Mouse (Mus musculus) urinary bladder, postnatal 14 days (tissue): Measurements from ENCODE around the gene Rpl5.
"Not testable (repeated sequence)": the region's sequence is repeated elsewhere in the genome, so short reads cannot be mapped to it uniquely, and the experiment has no call there.

ENCODE experiments used
- DNase-seq: peaks from one replicate; pipeline ENCODE4 v3.0.0; 2021; ENCODE audit warnings: low spot score

Gene Rpl5

DNA sequence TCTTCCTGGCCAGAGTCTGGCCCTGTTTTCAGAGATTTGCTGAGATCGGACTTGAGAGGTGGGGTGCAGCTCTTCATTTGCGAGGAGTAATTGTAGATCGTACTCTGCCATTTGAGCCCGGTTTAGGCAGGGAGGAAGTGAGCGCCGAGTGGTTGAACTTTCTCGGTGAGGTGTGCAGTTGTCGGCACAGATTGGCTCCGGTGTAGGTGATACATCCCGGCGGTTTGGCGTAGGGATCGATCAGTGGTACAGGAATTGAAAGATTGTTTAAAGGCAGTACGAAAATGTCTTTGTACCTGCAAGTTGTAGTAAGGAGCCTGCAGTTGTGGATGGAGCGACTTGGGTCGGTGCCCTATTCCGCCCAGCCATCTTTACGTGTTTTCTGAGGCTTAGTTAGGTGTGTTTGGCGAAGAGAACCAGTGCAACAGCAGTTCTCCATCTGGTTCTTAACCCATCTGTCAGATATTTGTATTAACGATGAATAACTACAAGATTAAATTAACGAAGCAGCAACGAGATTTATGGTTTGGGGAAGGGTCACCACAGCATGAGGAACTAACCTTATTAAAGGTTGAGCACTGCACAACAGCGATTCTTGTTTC is 813 bp downstream of the Rpl5 start:
- no peak for DNase-seq

DNA sequence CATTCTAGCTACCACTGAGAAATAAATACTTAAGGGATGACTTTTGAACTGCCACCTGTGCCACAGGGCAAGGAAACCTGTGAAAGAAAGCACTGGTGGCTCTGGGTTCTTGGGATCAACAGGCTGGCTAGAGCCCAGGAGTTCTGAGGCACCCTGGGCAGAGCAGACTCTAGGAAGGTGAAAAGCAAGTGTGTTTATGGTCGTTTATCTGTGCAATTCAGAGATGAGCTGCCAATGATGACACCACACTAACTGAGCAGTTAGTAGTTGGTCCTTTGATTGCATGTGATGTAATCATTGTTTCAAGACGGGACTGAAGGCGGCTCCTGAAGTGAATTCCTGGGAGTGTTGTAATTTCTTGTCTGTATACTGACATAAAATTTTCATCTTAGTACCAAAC is 4.0 kb downstream of the Rpl5 start:
- no peak for DNase-seq

DNA sequence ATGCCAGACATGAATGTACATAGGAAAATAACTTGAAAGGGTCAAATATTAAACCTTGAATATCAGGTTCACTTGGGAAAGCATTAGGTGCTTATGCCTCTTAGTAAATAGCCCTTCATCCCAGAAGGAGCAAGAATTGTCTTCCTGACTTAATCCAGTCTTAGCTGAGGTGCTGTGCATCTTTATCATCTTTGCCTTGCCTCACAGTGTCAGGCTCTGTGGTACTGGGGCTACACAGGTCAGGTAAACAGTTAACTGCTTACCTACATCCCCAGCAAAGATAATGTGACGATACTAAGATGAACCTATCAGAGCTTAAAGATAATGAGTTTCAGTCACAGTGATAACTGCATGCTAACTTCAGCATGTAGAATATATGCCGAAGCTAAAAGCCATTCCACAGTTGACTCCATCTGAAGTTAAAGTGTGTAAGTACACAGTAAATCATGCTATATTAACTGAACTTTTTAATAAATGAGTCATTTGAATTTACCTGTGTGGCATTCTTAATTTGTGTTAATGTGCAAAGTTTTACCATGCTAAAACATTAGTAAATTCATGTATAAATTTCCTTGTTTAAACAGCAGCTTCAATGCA is 8.3 kb downstream of the Rpl5 start:
- DNase-seq: no peak

DNA sequence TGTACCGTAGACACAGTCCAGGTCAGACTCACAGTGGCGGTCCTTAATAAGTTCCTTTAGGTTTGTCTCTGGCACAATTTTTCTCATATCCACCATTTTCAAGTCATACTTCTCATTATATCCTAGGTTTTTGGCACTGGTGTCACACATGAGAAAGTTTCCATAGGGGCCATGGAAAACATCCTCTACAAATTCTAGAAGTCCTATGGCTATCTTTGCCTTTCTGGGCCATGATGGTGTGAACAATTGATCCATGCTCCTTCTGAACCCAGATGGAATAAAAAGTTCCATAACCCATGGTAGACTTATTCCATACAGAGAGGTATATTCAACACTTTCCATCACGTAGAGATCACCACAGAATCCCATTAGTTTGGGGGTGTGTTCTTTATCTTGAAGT is 9.4 kb downstream of the Rpl5 start:
- no peak for DNase-seq

DNA sequence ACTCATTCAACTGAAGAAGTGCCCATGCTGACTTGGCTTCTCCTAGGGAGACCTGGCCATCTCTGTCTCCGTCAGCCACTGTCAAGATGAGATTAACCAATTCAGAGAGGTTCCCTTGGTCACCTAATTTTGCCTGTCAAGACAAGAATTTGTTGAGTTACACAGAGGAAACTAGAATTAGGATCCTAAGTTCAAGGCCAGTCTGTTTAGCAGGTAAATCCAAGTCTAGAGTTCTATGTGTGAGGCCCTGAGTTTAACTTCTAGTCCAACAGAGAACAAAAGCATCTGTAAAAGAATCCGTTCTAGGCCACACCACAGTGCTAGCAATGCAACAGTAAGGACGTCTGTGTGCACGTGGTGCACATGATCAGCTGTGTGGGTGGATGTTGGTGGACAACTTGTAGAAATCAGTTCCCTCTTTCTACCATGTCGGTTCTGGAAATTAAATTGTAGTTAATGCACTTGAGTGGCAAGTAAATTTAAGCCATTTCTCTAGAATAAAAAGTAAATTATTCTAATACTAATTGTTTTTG is 9.8 kb downstream of the Rpl5 start:
- DNase-seq: no peak

DNA sequence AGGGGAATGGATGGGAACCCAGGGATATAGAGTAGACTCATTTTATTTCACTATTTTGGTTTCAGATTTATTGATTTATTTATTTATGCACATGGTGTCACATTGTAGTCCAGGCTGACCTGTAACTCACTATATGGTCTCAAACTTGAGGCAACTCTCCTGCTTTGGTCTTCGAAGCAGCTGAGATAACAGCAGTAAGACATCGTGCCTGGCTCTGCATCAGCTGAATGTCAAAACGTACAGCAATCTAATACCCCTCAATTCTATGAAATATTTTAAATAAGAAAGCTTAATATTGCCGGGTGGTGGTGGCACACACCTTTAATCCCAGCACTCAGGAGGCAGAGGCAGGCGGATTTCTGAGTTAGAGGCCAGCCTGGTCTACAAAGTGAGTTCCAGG is 10.7 kb downstream of the Rpl5 start:
- DNase-seq: no peak

DNA sequence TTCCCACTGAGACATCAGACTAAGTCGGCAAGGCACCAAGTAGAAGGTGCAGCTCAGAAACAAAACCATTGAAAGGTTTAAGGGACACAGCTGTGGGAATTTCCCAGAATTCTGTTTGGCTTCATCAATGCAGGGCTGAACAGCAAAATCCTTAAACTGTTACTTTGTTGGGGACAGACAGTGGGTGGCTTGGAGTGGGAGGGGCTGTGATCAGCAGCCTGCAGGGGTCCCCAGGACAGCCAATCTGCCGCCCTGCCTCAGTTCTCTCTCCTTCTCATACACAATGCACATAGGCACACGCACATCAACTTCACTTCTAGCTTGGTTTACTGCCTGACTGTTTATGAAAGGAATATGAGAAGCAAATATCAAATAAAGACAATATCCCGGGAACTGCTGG is 15.0 kb downstream of the Rpl5 start:
- DNase-seq: no peak

DNA sequence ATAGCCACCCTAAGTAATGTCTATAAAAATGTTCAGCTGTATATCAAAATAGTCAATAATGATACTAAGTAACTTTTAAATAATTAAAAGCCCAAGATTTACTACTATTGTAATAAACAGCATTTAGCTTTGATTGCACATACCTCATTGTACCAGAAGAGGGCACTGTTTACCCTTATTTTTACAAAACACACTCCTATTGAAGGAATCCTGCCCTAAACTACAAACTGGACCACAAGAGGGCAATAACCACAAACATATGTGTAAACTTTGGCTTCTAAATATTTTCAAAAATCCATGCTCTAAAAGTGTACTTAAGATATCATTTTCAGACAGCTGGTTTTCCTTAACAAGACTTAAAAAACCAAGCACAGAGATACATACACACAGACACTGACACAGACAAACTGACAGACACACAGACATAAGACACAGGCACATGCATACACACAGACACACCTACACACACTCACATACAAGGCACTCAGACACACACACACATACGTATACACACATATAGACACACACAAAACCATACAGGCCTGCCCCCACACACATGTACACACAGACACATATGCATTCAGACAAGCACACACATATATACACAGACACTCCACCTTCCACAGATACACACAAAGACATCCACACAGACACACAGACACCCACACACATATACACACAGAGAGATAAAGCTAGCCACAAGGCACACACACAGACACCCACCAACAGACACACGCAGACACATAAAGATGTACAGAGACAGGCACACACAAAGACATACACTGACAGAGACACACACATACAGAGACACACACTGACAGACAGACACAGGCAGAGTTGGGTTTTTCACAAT is 21.3 kb downstream of the Rpl5 start:
- DNase-seq: peak; percentile 42

DNA sequence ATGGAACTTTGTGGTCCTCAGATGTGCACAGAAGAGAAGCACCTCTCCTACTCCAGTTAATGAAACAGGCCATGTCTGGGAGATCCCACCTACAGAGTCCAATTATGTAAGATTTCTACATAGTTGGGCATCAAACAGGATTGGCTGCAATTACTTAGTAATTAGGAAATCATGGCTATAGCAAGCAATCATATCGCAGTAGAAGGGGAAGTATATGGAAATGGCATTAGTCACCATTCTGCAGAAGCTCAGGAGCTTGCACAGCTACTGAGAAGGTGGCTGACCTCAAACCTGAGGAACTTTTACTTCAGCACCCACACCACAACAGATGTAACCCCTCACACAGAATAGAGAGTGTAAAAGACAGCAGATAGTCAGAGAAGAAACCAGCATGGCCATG is 22.5 kb downstream of the Rpl5 start:
- DNase-seq: no peak

DNA sequence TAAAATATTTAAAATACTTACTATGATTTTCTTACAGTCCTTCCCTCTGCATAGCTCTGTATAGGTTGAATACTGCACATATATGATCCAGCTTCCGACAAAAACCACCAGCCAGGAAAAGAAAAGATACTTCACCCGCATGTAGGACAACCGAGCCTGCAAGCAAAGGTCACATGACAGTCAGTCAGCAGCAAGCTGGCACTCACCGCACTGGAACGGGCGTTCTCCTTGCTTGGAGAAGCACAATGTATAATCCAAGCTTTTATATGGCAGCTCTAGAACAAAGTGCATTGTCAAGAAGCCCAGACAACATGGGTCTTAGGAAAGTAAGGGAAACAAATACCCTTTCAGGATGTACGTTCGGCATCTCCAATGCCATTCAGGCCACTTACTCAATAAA is 24.3 kb downstream of the Rpl5 start:
- no peak for DNase-seq

DNA sequence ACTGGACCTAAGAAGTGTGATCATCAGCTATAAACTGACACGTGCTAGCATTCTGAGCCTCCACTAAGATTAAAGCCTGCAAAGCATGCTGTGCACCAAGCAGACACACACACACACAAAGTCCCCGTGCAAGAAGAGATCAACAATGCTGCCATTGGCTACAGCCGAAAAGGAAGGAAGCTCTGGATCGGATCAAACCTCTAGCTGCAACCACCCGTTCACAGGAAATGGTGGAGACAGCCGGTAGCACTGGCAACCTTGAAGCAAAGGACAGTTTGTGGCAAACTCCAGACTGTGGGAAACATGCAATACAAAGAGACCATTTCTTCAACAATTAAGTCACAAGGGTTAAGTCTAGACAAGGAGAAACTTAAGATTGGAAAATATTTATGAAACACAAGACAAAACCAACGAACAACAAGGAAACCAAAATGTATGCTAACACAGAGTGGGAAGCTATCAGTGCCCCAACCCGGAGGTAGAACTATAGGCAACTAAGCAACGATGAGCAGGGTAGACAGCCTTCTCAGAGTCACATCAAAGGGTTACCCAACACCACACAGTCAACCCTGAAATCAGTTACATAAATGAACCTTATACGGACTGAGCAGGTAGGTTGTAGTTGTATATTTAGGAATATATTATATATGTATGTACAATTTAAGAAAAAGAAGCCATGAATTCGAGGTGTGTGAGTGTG is 26.4 kb downstream of the Rpl5 start:
- DNase-seq: no peak

DNA sequence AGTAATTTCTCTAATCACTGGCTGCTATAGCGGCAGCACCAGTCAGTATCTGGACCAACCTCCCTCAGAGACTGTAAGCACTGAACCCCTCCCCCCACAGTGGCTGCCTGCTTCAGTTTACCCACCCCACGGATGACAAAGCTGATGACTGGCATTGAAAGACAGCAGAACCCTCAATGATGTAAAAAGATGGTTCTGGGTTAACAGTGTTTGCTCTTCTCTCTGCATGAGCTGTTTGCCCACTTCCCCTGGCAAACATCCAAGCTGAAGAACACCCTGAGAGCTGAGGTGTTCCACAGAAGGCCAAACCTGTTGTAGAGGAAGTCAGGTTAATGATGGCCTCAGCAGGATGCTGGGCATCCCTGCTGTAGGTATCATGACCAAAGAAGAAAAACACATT is 32.3 kb downstream of the Rpl5 start:
- DNase-seq: no peak

DNA sequence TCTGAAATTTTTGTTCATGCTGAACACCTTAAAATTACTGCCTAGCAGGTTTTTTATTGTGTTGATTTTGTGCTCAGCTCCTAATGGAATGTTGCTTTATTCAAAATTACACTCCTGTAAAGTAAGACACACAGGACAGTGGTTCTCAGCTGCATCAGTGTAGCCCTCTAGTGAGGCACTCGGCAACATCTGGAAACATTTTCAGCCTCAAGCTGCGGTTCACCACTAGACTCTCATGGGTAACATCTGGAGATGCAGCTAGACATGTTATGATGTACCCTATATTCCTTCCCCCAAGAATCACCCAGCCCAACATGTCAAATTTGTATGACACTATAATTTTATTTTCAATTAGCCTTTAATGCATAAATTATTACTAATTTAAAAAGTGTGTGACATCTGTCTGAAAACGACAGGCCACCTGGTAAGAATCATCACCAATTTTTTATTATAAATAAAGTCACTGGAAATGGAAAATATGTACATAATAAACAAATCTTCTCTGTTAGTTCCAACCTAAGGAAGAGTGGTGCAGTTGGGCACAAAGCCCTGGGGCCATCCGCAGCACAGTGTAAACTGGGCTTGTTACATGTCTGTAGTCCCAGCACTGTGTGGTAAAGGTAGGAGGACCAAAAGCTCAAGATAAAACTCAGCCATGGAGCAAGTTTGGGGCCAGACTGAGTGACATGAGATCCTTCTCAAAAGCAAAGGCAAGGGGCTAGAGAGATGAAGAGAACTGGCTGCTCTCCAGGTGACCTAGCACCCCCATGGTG is 33.1 kb downstream of the Rpl5 start:
- DNase-seq: no peak

DNA sequence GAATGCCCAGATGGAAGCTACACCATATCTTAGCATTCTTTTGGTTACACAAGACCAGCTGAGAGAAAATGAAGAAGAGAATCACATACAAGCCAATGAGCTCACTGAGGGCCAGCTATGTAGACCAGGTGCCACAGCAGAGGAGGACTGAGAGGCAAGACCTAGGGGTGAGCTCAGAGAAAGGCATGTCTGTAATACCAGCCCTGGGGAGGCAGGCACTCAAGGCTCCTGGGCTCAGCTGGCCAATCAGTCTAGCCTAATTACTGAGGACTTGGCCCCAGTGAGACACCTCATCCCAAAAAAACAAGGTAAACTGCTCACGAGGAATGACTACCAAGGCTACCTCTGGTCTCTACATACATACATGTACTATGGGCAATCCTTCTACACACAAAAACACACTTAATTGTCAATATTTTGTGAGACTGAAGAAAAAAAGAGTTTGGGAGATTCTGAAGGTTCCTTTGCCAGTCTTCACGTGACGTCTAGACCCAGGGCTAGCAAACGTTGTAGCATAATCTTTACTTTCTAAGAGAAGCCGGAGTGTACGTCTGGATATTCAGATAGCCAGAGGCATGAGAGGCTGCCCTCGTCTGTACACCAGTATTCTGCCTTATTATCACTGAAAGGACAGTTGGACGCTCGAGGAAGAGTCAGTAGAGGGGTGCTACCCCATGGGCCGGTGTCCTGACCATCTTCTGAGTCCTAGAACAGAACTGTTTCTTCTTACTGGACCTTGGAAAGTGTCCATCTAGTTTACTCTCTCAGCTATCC is 34.7 kb downstream of the Rpl5 start:
- DNase-seq: no peak

DNA sequence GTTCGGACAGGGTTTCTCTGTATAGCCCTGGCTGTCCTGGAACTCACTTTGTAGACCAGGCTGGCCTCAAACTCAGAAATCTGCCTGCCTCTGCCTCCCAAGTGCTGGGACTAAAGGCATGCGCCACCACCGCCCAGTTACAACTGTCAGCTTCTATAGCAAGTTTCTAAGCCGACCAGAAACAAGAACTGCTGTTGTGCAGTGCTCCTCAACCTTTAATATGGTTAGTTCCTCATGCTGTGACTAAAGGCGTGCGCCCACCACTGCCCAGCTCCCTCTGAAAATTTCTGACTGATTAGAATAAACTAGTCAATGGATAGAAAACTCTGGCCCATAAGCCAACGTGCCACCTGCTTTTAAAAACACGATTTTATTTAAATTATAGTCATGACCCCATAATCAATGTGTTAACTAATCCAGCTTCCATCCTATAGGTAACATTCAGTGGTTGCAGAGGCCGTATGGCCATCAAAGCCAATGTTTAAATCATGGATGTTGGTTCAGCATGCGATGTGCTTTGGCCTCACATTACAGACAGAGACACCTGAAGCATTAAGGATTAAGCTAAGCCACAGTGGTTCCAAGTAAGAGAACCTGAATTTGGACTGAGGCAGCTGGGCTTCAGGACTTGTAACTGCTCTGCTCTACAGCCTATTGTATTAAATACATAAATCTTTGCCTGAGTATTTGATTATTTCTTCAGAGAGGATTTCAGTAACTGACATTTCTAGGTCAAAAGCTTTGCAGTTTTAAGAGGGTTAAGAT is 36.5 kb downstream of the Rpl5 start:
- no peak for DNase-seq

DNA sequence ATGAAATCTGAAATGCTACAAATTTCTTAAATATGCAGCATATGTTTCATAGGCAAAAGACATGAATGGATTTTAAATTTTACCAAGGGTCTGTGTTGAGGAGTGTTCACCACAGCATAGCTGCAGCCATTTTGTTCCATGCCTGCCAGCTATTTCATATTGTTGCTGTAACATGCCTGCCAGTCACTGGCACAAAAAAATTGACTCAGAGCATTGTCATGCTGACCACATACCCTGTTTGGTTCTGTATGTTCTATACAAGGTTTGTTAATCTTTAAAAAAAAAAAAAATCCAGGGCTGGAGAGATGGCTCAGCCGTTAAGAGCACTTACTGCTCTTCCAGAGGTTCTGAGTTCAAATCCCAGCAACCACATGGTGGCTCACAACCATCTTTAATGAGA is 38.2 kb downstream of the Rpl5 start:
- DNase-seq: not testable (repeated sequence)

DNA sequence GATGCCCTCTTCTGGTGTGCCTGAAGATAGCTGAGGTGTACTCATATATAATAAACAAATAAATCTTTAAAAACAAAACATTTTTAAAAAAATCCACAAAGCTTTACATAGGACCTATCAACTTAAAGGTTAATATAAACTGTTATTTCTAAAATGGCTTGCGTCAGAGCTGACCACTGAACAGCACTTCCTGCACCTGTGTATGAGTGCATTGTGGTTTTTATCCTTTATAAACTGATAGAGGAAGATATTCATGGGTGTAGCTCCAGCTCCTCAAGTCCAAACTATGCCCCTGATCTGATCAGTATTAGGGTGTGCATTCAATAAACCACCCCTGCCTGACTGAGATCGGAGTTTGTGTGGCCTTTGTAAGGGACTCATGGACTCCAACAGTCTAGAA is 38.6 kb downstream of the Rpl5 start:
- DNase-seq: no peak

DNA sequence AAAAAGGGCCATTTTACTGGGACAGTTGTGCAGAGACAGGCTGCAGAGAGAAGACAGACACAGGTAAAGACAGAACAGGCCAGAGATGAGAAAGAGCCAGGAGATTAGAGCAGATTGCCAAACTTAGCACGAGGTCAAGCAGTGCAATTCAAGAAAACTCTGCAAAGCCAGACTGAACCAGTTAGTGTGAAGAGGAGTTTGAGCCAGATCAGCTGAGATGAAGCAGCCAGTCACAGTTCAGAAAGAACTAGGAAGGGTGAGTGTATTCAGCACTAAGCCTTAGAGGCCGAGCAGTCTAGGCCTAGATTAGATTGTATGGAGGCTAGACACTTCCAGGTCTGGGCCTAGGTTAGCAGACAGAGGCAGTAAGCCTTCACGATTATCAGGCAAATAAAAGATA is 39.4 kb downstream of the Rpl5 start:
- DNase-seq: no peak

DNA sequence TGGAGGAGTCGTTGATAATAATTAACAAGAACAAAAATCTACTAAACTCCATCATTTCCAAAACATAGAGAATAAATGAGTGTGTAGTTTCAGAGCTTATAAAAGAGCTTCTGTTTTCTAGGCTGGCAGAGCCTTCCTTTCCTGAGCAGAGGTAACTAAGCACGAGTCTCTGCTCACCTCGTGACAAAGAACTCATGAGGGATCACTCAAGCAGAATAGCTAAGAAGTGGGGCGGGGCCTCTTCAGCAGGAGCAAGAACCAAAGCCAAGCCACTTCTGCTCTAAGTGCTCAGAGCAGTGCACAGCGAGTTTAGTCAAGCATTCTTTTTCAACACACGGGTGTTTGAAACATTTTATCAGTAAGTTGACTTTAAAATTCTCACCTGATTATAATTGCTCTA is 40.9 kb downstream of the Rpl5 start:
- DNase-seq: no peak

DNA sequence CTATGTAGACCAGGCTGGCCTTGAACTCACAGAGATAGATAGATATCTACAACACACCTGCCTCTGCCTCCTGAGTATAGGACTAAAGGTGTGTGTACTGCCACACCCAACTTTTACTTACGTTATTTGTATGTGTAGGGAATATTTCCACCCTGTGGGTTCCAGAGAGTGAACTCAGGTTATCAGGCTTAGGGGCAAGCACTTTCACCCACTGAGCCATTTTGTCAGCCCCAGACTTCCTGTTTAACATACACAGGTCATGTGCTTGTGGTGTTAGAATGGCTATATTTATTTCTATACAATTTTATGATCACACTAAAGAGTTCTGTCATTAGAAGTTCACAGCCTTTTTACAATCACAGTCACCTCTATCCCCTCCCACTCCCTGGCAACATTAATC is 42.6 kb downstream of the Rpl5 start:
- DNase-seq: no peak
